Mouse (Mus musculus) heart, adult 11 months (tissue): ENCODE measurements at regions not wholly inside any gene's neighbourhood (a gene's known extent, or its start where the extent isn't known, plus 50 kb on each side); places are given as distances from the start of the nearest gene placed in this dataset.
A peak's percentile ranks its signal among the peaks of the same experiment; 100 is the strongest.

Experiments
- DNase-seq: peaks from one replicate; pipeline ENCODE4 v3.0.0; 2022

DNA sequence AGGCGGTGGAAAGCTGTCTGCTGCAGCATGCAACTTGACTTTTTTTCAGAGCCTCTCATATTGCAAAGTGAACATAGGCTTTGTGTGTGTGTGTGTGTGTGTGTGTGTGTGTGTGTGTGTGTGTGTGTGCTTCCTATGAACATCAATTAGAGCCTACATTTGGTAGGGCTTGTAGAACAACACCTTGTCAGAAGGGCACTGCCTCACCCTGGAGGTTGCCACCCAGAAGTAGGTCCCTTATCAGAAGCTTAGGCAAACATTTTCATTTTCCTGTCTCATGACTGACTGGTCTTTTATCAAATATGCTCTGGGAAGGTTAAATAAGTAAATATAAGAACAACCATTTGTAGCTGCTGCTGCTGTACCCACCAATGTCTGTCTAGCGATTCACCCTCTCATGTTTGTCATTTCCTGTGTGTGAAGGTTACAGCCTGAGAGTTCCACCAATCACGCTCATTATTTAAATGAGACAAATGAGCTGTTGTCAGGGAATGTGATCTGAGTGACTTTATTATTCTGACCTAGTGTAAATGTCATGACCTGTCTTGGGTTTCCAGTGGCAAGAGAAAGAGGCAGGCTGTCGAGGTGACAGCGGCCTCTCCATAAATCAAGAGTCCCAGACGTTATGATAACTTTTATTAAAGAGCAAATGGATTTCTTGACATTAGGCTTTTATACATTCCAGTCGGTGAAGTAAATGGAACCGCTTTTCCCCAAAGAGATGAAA lies 310.1 kb downstream of the Irx1 start:
- DNase-seq: peak; percentile 18

DNA sequence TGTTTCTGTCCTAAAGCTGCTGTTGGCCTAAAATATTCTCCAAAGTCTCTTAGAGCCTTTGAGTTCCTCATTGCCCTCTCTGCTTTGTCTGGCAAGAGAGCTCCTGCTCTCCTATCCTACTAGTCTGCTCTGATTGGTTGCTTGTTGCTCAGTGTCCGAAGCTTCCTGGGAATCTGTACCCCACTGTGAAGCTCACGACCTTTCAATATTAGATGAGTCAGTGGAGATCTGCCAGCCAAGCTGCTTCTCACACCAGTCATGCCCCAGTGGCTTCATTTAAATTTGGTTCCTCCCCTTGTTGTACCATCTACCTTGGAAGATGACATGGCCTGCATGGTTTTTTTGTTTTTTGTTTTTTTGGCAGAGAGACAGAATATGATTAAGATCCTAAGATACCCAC lies 313.6 kb downstream of the Irx1 start:
- peak; percentile 8 for DNase-seq

DNA sequence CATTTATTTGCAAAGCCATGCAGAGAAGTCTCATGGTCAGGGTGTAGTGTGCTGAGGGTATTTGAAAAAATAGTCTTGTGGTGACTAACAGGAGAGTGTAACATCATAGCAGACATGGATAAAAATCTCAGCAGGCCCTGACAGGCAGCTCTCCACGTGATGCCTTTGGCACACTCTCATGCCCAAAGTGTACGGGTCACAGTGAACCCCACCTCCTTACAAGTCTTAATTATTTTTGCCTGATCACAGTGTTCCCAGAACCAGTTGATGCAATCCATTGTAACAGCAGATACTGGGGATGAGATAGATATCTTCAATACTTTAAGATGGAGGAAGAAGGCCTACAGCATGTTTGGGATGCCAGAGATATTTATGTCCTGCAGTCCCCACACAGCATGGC lies 314.5 kb downstream of the Irx1 start:
- DNase-seq: peak; percentile 14

DNA sequence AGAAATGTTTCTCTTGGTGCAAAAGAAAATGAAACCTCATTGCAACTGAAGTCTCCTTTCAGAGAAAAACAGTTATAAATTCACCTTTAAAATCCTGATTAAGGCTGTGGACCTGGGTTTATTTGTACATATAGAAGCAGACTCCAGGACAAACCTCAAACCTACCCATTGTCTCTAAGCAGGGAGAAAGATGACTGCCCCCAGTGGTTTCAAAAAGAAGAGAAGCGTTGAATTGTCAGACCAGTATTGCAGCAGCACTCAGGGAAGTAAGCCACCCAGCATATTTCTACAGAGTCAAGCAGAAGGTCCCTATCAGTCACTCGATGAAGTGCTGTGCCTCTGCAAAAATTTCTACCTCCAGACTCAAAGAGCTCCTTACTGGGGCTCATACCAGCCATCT lies 332.1 kb downstream of the Irx1 start:
- DNase-seq: peak; percentile 70

DNA sequence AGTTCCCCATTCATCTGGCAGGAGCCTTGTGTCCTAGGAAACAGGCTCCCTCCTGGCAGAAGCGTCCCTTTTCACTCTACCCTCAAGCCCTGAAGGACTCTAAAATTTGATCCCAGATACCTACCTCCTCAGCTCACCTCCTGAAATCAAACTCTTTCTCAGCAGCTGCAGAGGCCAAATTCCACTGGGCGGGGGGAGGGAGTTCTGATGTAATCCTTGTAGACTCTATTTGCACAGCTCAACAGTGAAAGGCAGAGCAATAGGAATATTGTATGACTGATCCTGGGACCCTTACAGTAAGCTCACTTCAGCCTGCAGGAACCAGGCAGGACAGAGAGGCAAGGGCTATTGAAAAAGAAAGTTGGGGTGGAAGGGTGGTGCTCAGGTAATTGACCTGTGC lies 346.3 kb downstream of the Irx1 start:
- DNase-seq: no peak

DNA sequence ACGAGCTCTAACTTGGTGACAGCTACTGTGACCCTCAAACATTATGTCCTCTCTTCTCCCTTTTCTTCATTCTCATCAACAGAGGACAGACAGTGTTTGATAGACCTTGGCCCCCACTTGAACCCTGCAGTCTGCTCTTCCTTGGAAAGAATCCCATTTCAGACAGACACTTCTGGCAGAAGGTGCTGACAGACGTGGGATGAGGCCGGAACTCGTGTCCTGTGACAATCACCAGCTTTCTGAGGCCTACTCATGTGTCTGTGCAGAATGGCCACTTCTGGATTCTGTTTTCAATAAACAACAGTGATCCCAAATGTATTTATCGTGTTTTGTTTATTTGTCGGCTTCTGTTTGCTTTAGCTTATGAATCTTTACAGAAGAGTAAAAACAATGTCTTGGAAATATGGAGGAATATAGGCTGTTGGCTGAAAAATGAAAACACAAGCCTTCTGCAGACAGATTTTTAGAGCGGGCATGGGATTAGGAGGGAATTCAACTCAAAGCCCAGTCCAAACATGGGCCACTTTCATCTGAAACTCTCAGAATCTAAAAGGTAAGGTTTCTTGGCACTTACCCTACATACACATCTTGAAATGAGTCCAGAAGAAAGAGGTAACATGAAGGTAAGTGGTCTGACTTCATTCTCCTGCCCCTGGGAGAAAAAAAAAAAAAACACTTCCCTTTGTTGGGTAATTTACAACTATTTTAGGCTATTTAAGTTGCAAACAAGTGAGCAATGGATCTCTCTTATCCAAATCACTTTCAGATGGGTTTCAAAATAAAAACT lies 350.9 kb downstream of the Irx1 start:
- DNase-seq: no peak

DNA sequence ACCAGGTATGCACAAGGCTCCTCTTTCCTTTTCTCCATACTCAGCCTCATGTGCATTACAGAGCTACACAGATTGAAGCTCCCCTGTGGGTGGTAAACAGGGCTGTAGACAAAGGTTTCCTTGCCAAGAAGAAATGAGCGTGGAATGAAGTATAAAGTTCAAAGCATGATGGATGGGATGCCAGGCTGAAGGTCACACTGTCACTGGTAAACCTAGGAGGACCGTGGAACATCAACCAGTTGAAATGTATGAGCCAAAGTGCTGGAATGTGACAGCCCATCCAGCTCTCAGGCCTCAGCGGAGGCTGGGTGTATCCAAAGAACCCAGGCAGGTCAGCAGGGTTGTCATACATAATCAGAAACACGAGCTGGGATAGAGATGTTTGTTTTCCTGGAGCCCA lies 381.0 kb downstream of the Irx1 start:
- DNase-seq: peak; percentile 65

DNA sequence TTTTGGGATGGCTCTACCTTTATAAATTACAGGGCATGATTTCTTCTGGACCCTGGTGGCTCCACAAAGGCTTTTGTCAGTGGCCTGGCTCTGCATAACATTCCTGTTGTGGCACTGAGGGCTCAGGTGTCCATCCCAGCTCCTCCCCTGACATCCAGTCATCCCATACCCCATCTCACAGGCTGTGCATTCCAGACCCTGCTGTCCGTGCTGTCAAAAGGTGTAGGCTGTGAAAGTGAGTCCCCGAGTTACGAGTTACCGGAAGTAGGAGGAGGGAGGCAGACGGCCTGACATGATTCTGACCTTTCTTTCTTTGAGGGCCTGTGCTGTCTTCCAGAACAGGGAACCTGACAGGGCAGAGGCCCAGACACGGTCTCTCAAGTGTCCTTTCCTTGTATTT lies 397.6 kb downstream of the Irx1 start:
- DNase-seq: no peak

DNA sequence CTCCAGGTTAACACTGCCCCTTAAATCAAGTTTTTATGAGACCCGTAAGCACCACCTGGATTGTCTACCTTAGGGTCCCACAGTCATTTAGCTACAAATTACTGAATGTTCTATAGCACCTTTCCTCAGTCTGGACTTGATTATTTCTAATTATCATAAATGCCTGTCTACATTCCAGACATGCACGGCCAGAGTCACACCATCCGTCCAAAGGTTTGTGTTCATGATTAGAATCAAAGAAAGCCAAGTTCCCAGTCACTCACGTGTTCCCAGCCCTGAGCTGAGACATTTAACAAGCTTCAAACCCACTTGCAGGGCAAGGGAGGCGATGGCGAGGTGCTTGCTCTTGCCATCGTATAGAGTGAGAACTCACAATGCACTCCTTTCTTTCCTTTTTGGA lies 398.1 kb downstream of the Irx1 start:
- no peak for DNase-seq

DNA sequence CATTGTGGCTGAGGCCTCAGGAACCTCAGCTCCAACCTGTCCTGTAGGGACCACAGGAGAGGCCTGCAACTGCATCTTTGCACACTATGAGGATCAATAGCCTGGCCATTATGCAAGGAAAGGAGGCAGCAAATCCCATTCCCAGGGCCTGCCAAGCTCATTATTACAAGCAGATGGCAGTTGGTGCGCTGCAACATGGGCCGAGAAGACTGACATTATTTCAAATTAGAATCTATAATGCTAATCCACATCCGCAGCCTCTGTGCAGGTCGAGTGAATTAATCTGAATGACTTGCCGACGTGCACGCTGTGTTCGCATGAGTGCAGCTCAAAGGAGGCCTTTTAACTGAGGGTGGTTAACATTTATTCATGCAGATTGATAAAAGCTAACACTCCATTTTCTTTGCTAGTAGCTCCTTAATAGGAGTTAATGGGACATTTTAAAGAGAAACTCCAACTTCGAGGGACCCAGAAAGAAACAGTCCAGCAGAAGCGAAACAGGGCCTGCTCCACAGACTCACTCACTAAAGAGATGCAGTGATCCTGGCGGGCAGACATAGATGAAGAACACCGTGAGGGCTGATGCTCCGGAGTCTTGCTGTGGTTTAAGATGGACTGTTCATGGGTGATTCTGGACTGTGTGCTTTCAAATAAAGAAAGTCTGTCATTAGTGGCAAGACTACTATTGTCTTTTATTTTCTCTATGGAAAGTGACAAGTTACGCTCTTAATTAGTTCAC lies 404.9 kb downstream of the Irx1 start:
- DNase-seq: no peak

DNA sequence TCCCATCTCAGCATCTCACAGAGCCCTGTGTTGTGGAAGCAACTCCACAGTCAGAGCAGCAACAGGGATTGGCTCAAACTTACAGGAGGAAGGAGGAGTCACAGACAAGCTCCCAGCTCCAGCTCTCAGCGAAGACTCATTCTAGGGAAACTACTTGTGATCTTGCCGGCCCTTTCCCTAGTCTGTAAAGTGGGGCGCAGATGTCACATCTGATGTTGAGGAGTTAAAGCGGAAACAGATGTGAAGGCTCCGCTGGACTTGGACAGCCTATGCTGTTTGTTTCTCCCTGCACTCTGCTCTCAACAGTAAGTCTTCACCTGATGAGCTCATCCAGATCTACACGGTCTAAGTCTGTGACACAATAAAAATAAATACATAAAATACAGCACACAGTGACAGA lies 408.1 kb downstream of the Irx1 start:
- no peak for DNase-seq

DNA sequence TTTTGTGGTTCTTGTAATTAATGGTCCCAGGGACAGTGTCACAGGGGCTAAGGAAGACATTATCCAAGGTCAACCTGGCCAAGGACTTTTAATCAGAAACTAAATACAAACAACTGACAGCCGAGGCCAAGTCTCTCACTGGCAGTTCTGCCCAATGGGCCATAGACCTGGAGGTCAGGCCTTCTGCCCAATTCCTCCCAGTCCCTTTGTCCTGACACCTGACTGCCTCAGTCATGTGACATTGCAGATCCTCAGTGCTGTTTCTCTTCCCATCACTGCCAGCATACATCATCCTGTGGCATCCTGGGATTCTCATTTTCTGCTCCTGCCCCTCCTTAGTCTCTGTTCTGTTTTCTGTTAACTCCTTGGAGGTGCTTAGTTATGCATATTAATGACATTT lies 413.4 kb downstream of the Irx1 start:
- no peak for DNase-seq

DNA sequence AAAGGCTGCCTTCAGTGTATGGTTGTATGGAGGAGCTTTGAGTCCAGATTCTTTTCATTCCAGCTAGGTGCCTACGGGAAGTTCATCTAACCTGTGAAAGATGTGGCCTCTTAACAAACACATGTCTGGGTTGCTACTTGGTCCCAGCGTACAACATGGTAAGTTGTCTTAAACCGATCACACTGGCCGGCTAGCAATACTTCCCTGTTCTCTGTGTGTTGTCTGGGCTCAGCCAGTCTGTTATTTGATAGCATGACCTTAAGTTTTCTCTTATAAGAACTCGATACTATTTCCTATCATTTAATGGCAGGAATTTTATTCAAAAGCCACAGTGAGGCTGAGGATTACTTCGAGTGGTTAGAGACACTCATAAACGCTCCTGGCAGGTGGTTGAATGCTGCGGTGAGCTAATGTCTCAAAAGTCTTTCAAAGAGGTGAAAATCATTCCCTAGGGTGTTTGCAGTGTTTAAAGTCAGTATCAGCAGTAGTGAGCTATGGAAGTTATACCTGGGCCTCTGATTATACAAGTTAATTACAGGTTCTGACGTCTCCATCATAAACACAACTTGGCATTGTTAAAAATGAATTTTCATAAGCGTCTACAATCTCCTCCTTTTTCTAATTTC lies 414.2 kb downstream of the Irx1 start:
- DNase-seq: no peak

DNA sequence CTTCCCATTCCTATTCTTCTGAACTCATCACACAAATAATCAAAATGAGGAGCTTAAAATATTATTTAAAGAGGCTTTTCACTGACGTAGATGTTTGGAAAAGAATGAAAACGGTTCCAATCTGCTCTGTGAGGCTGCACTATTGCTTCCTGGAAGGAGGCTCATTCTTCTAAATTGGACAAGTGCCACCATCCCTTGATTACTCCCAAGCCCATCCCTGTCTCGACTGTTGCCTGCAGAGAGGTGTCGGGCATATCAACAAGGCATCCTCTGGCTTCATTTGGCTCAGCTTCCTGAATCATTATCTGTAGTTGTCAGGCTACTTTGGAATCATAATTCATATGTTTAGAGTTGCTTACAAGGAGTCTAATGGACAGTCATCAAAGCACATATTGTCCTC lies 425.3 kb downstream of the Irx1 start:
- no peak for DNase-seq

DNA sequence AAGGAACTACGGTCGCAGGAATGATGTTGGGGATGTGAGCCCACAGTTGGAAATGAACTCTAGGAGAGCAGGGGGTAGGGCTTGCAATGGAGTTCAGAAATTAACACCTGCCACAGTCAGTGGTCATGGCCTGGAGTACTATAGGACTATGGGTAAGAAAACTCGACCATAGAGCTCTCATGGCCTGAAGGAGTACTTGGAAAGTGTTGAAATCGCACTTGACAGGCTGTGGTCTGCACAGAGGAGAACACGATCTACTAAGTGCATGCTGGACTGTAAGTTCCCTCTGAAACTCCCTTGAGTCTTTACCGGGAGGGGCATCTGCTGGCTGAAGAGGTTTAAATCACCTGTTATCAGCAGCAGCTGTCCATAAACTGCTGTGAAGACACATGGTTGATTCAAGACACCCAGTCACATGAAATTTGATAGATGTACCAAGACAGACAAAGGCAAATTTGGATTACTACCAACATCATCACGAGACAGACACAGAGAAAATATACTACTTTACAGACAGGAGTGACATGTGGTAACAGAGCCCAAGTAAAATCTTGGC lies 430.6 kb downstream of the Irx1 start:
- DNase-seq: no peak

DNA sequence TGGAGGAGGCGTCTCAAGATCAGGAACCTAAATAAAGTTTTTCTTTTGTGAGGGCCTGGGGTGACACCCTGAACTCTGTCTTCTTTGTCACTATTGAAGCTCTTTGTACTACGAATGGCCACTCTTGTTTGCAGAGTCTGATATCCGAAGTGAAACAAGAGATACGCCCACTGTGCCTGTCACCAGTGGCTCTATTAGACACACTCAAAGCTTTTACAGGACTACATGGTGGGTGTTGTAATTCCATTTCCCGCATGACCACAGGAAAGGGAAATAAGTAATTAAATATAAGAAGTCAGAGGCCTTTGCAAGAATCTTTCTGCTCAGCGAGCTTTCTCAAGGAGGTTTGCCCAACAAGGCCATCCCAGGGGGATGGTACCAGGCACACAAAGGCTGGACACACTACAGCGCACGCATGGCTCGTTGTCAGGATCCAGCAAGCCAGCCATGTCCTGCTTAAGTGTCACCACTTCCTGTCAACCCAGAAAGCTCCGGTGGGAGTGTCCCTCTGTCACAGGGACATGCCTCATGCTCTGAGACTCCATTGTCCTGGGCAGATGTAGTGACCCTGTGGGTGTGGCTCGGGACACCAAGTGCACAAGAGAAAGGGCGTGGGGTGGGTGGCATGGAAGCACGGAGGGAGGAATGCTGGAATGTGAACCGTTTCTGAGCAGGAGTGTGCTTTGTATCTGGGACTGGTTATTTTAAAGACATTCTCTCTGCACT lies 434.0 kb downstream of the Irx1 start:
- peak; percentile 85 for DNase-seq

DNA sequence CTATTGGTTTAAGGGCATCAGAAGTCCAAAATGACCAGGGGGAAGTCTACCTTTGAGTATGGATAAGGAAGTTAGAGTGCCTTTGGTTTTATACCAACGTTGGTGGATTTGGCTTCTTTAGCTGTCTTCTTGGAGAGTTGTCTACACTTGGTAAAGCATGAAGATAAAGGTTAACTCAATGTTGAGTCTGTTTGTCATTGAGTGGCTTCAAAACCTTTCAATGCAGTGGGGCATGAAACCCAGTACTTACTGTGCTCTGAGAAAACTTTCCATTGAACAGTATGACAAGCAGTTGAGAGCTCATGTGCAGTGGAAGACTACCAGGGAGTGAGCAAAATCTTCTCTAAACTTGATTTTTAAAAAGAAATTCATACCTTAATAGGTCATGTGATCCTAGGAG lies 445.7 kb downstream of the Irx1 start:
- no peak for DNase-seq

DNA sequence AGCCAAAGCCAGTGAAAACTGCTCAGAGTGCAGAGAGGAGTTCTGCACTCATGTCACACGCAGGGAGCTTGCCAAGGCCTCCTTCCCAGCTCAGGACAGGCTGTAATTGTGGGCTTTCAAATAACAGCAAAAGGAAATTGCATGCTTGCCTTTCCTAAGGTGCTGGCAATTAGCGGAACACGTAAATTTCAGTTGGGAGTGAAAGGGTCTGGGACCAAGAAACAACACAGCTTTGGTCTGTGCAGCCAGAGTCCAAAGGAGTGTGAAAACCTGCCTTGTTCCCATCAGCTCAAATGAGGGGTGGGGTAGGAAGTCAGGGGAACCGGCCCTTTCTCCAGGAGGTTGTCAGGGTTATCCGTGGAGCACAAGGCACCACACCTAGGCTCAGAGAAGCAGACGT lies 450.3 kb downstream of the Irx1 start:
- no peak for DNase-seq

DNA sequence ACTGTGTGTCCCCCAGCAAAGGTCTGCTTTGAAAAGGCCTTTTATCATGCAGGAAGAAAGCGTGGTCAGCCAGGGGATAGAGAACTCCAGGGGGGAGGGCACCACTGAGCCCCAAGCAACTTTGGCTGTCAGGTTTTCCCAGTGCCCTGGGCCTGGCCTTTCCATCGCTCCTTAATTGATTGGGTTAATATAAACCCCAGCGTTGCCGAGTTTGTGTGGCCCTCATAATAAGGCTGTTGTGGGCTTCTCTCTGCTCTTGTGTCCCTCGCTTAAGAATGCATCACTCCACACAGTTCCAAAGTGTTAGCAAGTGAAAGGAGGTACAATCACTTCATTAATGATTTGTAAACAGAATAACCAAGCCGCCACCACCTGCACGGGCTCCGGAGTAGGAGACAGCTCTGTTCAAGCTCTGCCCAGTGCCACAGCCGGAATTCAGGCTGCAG lies 455.5 kb downstream of the Irx1 start:
- DNase-seq: no peak

DNA sequence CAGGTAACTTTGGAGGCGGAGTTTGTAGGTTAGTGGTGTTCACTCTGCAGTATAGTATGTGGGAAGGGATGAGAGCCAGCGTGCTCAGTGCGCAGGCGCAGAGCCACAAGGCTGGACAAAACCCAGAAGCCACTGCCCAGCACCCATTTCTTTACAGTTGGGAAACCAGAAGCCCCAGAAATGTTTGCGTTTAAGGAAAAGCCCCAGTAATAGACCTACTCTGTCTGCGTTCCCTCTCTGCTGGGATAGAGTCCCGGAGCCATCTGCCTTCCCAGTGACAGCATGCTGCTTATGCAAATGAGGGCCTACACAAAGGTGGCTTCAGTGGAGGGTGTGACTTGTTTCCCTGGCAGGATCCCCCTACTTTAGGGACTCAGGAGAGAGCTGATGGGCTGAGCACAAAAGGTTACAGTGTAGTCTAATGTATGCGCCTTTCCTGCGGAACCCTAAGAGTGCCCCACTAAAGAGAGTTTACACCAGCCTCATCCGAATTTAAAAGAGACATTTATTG lies 456.0 kb downstream of the Irx1 start:
- DNase-seq: no peak

DNA sequence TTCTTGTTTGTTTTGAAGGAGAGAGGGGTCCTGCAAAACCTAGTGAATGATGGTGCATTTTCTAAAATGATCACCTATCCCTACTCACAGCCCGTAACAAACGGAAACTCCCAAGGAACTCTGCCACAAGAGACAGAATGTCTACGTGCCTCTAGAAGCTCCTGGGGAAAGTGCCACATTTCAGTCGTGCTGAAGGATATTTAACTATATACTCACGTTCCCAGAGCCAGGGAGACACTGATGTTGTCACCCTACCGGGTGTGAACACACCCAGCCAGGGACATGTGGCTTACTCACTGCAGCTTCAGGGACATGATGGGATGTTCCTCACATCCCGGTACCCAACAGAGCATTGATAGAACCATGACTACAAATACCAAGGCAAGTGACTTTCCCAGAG lies 456.7 kb downstream of the Irx1 start:
- DNase-seq: no peak

DNA sequence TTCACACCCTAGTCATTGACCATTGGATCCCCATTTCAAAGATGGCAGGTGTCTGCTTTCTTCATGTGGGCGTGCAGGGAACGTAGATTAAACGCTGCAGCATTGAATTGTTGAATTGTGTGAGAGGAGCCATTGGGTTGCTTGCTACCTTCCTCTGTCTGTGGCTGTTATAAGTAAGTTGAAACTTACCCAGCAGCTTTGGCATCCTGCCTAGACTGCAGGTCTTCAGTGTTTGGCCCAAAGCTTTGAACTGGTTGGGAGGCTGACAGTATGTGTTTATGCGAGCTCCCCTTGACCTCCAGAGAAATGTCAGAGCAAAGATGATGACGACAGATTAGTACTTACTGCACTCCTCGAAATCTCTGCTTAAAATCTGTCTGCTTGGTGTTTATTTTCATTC lies 473.8 kb downstream of the Irx1 start:
- peak; percentile 67 for DNase-seq
